Comparison of ENCODE assay signal across 8 mouse cellular contexts in genomic region chr9:44125546-44126428, GRCm38 (mm10). TPM values are rescaled to one million over a fixed set of nuclear protein-coding genes. Genes with fewer than 3 reads are reported as not detected.
A peak's percentile ranks its signal among the peaks of the same experiment; 100 is the strongest.
DNase-seq lines count a peak whose midpoint lies in the region; ATAC-seq and TF ChIP-seq lines count a peak whose summit lies in the region.

No protein-coding gene starts in this region.

- H3K36me3 ChIP-seq in intestine, postnatal 0 days (ENCODE audit: control insufficient read depth, insufficient read depth): no peaks in the 10 kb centered on the region
- H3K36me3 ChIP-seq in midbrain, embryonic 13.5 days: no peaks in the 10 kb centered on the region

- H3K9ac ChIP-seq in intestine, postnatal 0 days (ENCODE audit: low read depth, low read length): no peak overlapping the region
- H3K9ac ChIP-seq in midbrain, embryonic 13.5 days (replicated peaks): no peak overlapping the region

- intact Hi-C loops in left cerebral cortex, postnatal 4 days (cut with DNase I): loop anchor here (10.0 kb wide), 1 partner anchor 269 kb away; the partner anchor contains the start of gene Slc37a4

- no peak for ATAC-seq in intestine, postnatal 0 days
- ATAC-seq in midbrain, embryonic 13.5 days: peak; percentile 44

- H3K9me3 ChIP-seq in intestine, postnatal 0 days (ENCODE audit: control insufficient read depth): no peaks in the 10 kb centered on the region
- H3K9me3 ChIP-seq in midbrain, embryonic 13.5 days: no peaks in the 10 kb centered on the region

- 0 out of 2 replicates have a peak, but pooled peaks cover 4% of the 10 kb centered on the region for H3K4me1 ChIP-seq in intestine, postnatal 0 days (replicated peaks; ENCODE audit: control insufficient read depth, insufficient read depth, low read length)
- H3K4me1 ChIP-seq in midbrain, embryonic 13.5 days (replicated peaks): peaks cover 17% of the 10 kb centered on the region

- peak overlapping the region; percentile 35 for H3K4me2 ChIP-seq in intestine, postnatal 0 days (replicated peaks; ENCODE audit: low read depth)
- H3K4me2 ChIP-seq in midbrain, embryonic 13.5 days (replicated peaks): peak overlapping the region; percentile 11; the same call in 1 of the 2 replicates

- no peak overlapping the region; the same call in 1 of the 2 replicates for H3K27ac ChIP-seq in intestine, postnatal 0 days (ENCODE audit: low read depth, low read length)
- no peak overlapping the region for H3K27ac ChIP-seq in midbrain, embryonic 13.5 days

- peak; percentile 94 for TF ChIP-seq CTCF in intestine, postnatal 0 days (IDR thresholded peaks at IDR 0.05; ENCODE audit: low read depth)

- H3K4me3 ChIP-seq in intestine, postnatal 0 days (ENCODE audit: low read depth, low read length): no peak overlapping the region
- no peak overlapping the region for H3K4me3 ChIP-seq in midbrain, embryonic 13.5 days (replicated peaks)

- DNase-seq in 416B (ENCODE audit: low read depth): peak; percentile 91
- peak; percentile 90 for DNase-seq in adrenal gland, postnatal 10 days
- DNase-seq in embryo, embryonic 9.5 days (ENCODE audit: extremely low spot score): peak; percentile 85
- peak; percentile 74 to 87 for DNase-seq in gastrocnemius, postnatal 4 days (ENCODE audit: low spot score in 2 of 2)
- peak; percentile 90 for DNase-seq in left cerebral cortex, postnatal 4 days
- DNase-seq in spleen, postnatal 36 days (ENCODE audit: low spot score in 2 of 2): peak; percentile 71 to 82

- H3K27me3 ChIP-seq in intestine, postnatal 0 days (replicated peaks; ENCODE audit: control insufficient read depth, insufficient read depth, low read length): 0 out of 2 replicates have a peak, but pooled peaks cover 6% of the 10 kb centered on the region
- H3K27me3 ChIP-seq in midbrain, embryonic 13.5 days: peaks cover 7% of the 10 kb centered on the region; the same call in 1 of the 2 replicates

- 27% methylated on average over 18 of the region's 18 CpGs for WGBS in intestine, postnatal 0 days
- WGBS in midbrain, embryonic 13.5 days: 33% methylated on average over 18 of the region's 18 CpGs

RNA-seq across cellular contexts. Expression of gene Mcam, which starts 8.5 kb away (rescaled TPM):
- total RNA-seq in adrenal gland, postnatal 10 days (2021): 100 to 1,000 TPM in 1 of 2 experiments, 10 to 100 TPM in 1; 85.0 to 114 TPM
- total RNA-seq in gastrocnemius, postnatal 4 days (2021): 100 to 1,000 TPM; 156 to 169 TPM
- 31.5 and 34.0 TPM in 2 replicates for polyA plus RNA-seq in intestine, postnatal 0 days (2015; fragmentation: Nextera tagmentation; extraction: Ambion mirVana)
- total RNA-seq in left cerebral cortex, postnatal 4 days (2021): 10 to 100 TPM; 13.7 to 16.9 TPM
- 11.6 and 13.7 TPM in 2 replicates for polyA plus RNA-seq in midbrain, embryonic 13.5 days (2015; fragmentation: Nextera tagmentation; extraction: Ambion mirVana)

RNA-seq across cellular contexts. Expression of gene Rnf26, which starts 12.5 kb away (rescaled TPM):
- total RNA-seq in adrenal gland, postnatal 10 days (2021): 10 to 100 TPM; 29.3 to 35.5 TPM
- 10 to 100 TPM; 22.0 to 22.9 TPM for total RNA-seq in gastrocnemius, postnatal 4 days (2021)
- 18.4 and 18.8 TPM in 2 replicates for polyA plus RNA-seq in intestine, postnatal 0 days (2015; fragmentation: Nextera tagmentation; extraction: Ambion mirVana)
- 10 to 100 TPM; 31.1 to 33.1 TPM for total RNA-seq in left cerebral cortex, postnatal 4 days (2021)
- 29.9 and 32.7 TPM in 2 replicates for polyA plus RNA-seq in midbrain, embryonic 13.5 days (2015; fragmentation: Nextera tagmentation; extraction: Ambion mirVana)

RNA-seq across cellular contexts. Expression of gene Gm49380, which starts 12.5 kb away (rescaled TPM):
- under 1 TPM in 1 of 2 experiments, not detected in 1; 0.51 TPM for total RNA-seq in adrenal gland, postnatal 10 days (2021)
- total RNA-seq in gastrocnemius, postnatal 4 days (2021): under 1 TPM in 1 of 2 experiments, not detected in 1; 0.10 TPM
- polyA plus RNA-seq in intestine, postnatal 0 days (2015; fragmentation: Nextera tagmentation; extraction: Ambion mirVana): 0.05 TPM in 1 of 2 replicates, not detected in the other
- under 1 TPM in 1 of 2 experiments, not detected in 1; 0.44 TPM for total RNA-seq in left cerebral cortex, postnatal 4 days (2021)
- 0.24 and 0.36 TPM in 2 replicates for polyA plus RNA-seq in midbrain, embryonic 13.5 days (2015; fragmentation: Nextera tagmentation; extraction: Ambion mirVana)

RNA-seq across cellular contexts. Expression of gene C1qtnf5, which starts 18.7 kb away (rescaled TPM):
- 10 to 100 TPM; 16.7 to 21.9 TPM for total RNA-seq in adrenal gland, postnatal 10 days (2021)
- 10 to 100 TPM; 12.9 to 15.0 TPM for total RNA-seq in gastrocnemius, postnatal 4 days (2021)
- polyA plus RNA-seq in intestine, postnatal 0 days (2015; fragmentation: Nextera tagmentation; extraction: Ambion mirVana): 5.4 and 6.0 TPM in 2 replicates
- 10 to 100 TPM in 1 of 2 experiments, 1 to 10 TPM in 1; 5.3 to 10.6 TPM for total RNA-seq in left cerebral cortex, postnatal 4 days (2021)
- polyA plus RNA-seq in midbrain, embryonic 13.5 days (2015; fragmentation: Nextera tagmentation; extraction: Ambion mirVana): 1.9 and 2.5 TPM in 2 replicates

RNA-seq across cellular contexts. Expression of gene Mfrp, which starts 24.3 kb away (rescaled TPM):
- total RNA-seq in adrenal gland, postnatal 10 days (2021): under 1 TPM in 1 of 2 experiments, not detected in 1; 0.30 TPM
- total RNA-seq in gastrocnemius, postnatal 4 days (2021): not detected
- 0.05 TPM in 1 of 2 replicates, not detected in the other for polyA plus RNA-seq in intestine, postnatal 0 days (2015; fragmentation: Nextera tagmentation; extraction: Ambion mirVana)
- total RNA-seq in left cerebral cortex, postnatal 4 days (2021): not detected
- polyA plus RNA-seq in midbrain, embryonic 13.5 days (2015; fragmentation: Nextera tagmentation; extraction: Ambion mirVana): 0.16 TPM in 1 of 2 replicates, not detected in the other

Comparison
In these comparisons a context has a peak if more than half of its experiments do, and no peak if none do; other contexts are left out.
1. RNA of gene Mcam, which starts 8.5 kb away (total RNA-seq): 156 to 169 TPM in gastrocnemius, postnatal 4 days and 85.0 to 114 TPM in adrenal gland, postnatal 10 days; 13.7 to 16.9 TPM in left cerebral cortex, postnatal 4 days; every median in the first group is over 4 times any median in the second.
2. Peak in every context shown above with its lines, with median percentiles within 50 percentile points of each other: DNase-seq.